Mouse (Mus musculus) G1E (cell line): ENCODE data around the gene Tmem175.

Experiments
- CTCF ChIP-seq: IDR thresholded peaks from 2 replicates; pipeline ENCODE4 v1.5.1; 2012; ENCODE audit warnings: low read depth, low read length, inconsistent platforms, mixed read lengths
- GATA1 ChIP-seq: IDR thresholded peaks from 2 replicates; pipeline ENCODE4 v1.6.1; 2012; ENCODE audit warnings: borderline replicate concordance, low read length, inconsistent platforms, mixed read lengths
- GATA2 ChIP-seq: IDR thresholded peaks from 2 replicates; pipeline ENCODE4 v1.6.1; 2012; ENCODE audit warnings: low read depth, low read length, inconsistent platforms, borderline replicate concordance
- POLR2AphosphoS5 ChIP-seq: IDR thresholded peaks from 2 replicates; pipeline ENCODE4 v1.6.1; 2012; ENCODE audit warnings: low read depth, low read length, inconsistent platforms; ENCODE audit not compliant: insufficient replicate concordance
- TAL1 ChIP-seq: conservative IDR thresholded peaks from 2 replicates; pipeline ENCODE4 v1.6.1; 2012; ENCODE audit warnings: low read depth, low read length, inconsistent platforms, mixed read lengths

GRCm38 (mm10) chr5:108675251-108675816 is 45.8 kb downstream of the Tmem175 start, which contains the start of gene Slc26a1:
- no peak for TF ChIP-seq CTCF
- no peak for TF ChIP-seq POLR2AphosphoS5
- TF ChIP-seq TAL1 = no peak
- no peak for TF ChIP-seq GATA2
- TF ChIP-seq GATA1 = no peak
